Mouse (Mus musculus): ENCODE data around the gene Foxn1.

The Foxn1 gene

GRCm38 (mm10) chr11:78355471-78356238 is 30.7 kb downstream of the Foxn1 start:
- no peak for DNase-seq (ENCODE audit: low spot score)

- DNase-seq (ENCODE audit: low spot score), result no peak
Observed at GRCm38 (mm10) chr11:78354905-78355304, 31.5 kb downstream of the Foxn1 start.

GRCm38 (mm10) chr11:78353081-78353480 is 33.3 kb downstream of the Foxn1 start:
- DNase-seq (ENCODE audit: low spot score), result no peak

GRCm38 (mm10) chr11:78349441-78350358 is 36.7 kb downstream of the Foxn1 start:
- peak; percentile 47 for DNase-seq (ENCODE audit: low spot score)

GRCm38 (mm10) chr11:78348474-78348873 is 37.9 kb downstream of the Foxn1 start:
- DNase-seq (ENCODE audit: low spot score), result peak; percentile 32

- DNase-seq (ENCODE audit: low spot score), result no peak
Observed at GRCm38 (mm10) chr11:78347908-78348307, 38.5 kb downstream of the Foxn1 start.

- peak; percentile 47 for DNase-seq (ENCODE audit: low spot score)
Observed at GRCm38 (mm10) chr11:78347070-78347754, 39.1 kb downstream of the Foxn1 start.

GRCm38 (mm10) chr11:78346326-78347069 is 39.9 kb downstream of the Foxn1 start:
- DNase-seq (ENCODE audit: low spot score), result no peak

- no peak for DNase-seq (ENCODE audit: low spot score)
Observed at GRCm38 (mm10) chr11:78345801-78346200, 40.6 kb downstream of the Foxn1 start.

GRCm38 (mm10) chr11:78344890-78345715 is 41.3 kb downstream of the Foxn1 start:
- no peak for DNase-seq (ENCODE audit: low spot score)

GRCm38 (mm10) chr11:78344328-78344889 is 41.9 kb downstream of the Foxn1 start:
- DNase-seq (ENCODE audit: low spot score), result no peak

- DNase-seq (ENCODE audit: low spot score), result peak; percentile 77
Observed at GRCm38 (mm10) chr11:78343381-78344327, 42.7 kb downstream of the Foxn1 start, which contains the start of gene Unc119. Gene Unc119 (plus strand): TSS chr11:78343482.

- no peak for DNase-seq (ENCODE audit: low spot score)
Observed at GRCm38 (mm10) chr11:78341702-78342101, 44.7 kb downstream of the Foxn1 start.

- DNase-seq (ENCODE audit: low spot score), result no peak
Observed at GRCm38 (mm10) chr11:78337040-78337439, 49.3 kb downstream of the Foxn1 start.

GRCm38 (mm10) chr11:78333992-78334391 is 52.4 kb downstream of the Foxn1 start:
- DNase-seq (ENCODE audit: low spot score), result no peak

GRCm38 (mm10) chr11:78332676-78333075 is 53.7 kb downstream of the Foxn1 start:
- DNase-seq (ENCODE audit: low spot score), result no peak

- no peak for DNase-seq (ENCODE audit: low spot score)
Observed at GRCm38 (mm10) chr11:78328512-78329056, 57.8 kb downstream of the Foxn1 start.

GRCm38 (mm10) chr11:78327634-78328511 is 58.5 kb downstream of the Foxn1 start, which contains the start of gene Pigs:
Gene Pigs (plus strand): TSS chr11:78328415.
- DNase-seq (ENCODE audit: low spot score), result peak; percentile 93
